Mouse (Mus musculus): ENCODE measurements around the gene Mpzl1.
A peak's percentile ranks its signal among the peaks of the same experiment; 100 is the strongest.

Gene Mpzl1

DNA sequence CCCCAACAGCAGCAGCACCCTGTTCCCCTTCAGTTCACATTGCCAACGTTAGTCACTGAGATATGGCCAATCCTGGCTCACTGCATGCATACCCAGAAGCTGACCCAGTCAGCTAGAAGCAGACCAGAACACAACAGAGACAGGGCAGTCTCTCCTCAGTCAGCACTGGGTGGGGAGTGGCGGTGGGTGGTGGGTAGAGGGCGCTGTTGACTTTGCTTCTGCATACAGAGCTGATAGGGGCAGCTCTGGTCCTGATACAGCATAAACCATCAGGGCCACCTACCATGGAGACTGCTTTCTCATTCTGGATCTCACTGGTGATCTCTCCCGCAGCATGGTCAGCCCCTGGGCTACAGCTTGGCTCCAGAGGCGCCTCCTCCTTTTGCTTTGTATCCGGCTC, 20.7 kb upstream of the Mpzl1 start:
- DNase-seq: peak in 1 of 2 experiments; percentile 32

DNA sequence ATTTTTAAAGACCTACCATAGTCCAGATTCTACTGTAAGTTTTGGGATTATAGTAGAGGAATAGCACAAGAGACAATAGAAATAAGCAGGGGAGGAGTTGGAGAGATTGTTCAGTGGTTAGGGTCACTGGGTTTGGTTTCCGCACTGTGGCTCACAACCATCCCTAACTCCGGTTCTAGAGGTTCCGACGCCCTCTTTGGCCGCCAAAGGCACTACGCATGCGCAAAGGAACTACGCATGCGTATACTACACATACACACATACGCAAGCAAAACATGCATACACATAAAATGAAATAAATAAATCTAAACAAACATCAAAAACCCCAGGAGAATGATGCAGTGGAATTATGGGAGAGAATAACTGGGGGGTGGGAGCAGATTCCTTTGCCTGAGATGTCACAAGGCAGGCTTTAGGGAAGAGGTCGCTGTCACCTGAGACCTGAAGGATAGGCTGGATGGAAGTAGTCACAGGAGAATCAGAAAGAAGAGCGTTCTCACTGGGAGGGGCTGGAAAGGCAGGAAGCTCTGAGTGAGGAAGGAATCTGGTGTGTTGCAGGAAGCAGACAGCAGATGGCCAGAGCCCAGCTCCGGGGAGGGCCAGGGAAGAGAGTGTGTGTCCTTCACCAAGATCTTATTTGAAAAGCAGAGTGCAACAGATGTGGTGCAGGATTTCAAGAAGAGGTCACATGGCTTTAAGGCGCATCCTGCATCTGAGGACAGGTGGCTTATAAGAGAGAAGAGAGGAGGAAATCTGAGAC, 19.0 kb upstream of the Mpzl1 start:
- DNase-seq: no peak

DNA sequence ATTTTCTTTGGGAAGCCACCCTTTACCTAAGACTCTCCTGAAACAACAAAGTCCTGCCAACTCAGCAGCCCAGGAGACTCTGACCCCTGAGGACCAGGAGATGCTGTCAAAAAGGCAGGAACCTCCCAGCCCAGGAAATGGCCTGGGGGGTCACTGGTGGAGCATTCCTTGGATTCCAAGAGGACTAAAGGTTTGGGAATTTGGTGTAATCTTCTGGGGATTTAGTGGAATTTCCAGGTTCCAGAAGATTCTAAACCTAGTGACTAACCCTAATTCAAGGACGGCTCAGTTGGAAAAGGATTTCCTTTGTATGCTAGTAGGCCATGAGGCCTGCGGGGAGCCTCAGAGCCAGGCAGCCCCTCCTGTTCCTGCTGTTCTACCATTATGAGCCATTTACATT, 18.2 kb upstream of the Mpzl1 start:
- DNase-seq: no peak

DNA sequence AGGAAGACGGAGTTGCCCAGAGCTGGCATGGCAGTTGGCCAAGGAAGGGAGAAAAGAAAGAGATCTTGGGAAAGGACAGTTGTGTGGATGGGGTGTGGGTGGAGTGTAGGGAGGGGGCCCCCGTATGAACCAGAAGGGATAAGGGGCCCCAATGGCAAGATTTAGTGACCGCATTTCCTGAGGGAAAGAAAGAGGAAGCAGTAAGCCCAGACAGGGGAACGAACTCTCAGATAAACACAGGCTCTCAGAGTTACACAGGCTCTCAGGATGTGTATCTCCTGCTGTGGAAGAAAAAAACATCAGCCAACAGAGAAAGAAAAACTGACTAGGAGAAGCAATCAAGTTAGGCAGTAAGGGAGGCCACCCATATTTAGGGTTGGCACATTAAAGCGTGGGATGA, 16.8 kb upstream of the Mpzl1 start:
- DNase-seq: no peak

DNA sequence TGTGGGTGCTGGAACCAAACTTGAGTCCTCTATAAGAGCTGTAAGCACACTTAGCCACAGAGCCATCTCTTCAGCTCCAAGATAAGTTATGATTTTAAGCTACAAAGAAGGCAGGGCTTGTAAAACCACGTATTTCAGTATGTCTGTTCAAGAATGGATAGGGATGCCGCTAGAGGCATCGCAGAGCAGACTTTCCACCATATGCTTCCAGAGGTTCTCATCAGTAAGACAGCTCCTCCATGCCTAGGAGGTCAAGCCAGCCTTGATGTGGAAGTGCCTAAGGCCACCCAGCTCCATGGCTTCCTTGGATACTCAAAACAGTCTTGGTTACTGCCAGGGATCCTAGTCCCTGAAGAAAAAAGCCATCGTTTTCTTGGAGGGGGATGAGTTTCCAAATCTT, 10.8 kb upstream of the Mpzl1 start:
- DNase-seq: no peak

DNA sequence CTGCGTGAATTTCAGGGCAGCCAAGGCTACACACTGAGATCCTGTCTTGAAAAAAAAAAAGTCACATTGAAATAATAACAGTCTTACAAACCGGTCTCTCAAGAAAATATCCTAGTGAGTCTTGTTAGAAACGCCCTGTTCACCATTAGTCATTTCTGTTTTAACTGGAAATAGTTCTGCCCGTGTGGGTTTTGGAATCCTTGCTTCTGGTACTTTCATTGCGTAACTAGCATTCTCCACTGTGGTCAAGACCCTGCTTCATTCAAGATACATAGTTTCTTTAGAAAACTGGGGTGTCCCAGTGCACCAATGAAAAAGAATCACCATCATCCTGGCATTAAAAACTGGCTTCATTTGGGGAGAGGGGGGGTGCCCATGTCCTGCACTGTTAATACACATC, 9.4 kb upstream of the Mpzl1 start:
- DNase-seq: no peak

DNA sequence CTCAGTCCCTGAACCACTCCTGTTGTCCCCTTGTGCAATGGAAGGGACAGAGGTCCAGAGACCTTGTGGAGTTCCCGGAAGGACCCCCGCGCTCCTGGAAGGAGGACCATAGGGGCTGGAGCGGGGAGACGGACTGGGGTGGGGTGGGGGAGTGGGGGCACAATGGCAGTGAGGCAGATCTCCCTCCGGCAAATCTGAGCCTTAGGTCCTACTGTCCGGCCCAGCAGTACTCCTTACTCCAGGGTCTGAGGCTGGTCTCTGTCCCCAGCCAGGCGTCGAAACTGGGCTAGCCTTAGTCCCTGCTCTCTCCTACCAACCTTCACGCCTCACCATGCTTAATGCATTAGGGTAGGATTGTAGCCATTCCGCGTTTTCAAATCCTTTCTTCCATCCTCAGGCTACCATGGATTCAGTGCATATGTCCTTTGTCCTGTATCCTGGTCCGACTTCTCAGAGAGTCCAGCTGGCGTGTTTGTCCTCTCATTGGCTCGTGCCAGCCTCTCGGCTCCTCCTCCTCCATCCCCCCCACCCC, 8.5 kb upstream of the Mpzl1 start:
- DNase-seq: peak; percentile 73 to 79

DNA sequence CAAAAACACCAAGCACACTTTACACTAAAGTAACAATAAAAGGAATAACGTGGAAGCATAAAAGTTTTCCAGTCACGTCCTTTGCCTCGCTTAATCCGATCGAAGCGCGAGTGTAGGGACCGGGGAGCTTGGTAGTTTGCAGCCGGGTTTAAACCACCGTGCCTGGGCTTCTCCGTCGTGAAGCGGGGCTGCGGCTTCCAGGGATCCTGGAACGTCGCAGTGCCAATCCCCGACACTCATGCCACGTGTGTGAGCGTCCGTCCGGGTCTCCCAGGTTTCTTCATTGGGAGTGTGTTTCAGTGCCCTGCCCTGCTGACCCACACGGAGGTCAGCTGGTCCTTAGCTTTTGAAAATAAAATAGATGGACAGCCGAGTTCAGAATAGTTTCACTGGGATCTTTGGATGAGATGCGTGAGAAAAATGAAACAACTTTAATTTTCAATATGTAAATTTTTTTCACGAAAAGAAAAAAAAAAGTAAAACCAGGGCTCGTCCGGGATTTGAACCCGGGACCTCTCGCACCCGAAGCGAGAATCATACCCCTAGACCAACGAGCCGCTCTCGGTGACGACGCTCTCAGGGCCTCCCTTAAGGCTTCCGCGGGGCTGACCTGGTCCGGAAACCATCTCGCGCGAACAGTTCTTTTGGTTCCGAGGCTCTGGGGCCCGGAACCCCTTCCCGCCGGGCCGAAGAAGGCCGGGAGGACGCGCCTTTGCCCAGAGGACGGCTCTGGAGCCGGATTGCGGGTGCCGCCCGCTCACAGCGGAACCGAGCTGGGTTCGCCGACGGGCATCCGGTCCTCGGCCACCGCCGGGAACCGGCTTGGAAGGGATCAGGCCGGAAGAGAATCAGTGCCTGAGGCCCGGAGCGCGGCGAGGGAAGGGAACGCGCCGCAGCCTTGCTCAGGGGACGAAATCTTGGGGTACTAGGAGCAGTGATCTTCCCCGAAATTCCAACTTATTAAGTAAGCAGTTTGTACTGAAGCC, 7.7 kb upstream of the Mpzl1 start:
- peak; percentile 88 to 95 for DNase-seq

DNA sequence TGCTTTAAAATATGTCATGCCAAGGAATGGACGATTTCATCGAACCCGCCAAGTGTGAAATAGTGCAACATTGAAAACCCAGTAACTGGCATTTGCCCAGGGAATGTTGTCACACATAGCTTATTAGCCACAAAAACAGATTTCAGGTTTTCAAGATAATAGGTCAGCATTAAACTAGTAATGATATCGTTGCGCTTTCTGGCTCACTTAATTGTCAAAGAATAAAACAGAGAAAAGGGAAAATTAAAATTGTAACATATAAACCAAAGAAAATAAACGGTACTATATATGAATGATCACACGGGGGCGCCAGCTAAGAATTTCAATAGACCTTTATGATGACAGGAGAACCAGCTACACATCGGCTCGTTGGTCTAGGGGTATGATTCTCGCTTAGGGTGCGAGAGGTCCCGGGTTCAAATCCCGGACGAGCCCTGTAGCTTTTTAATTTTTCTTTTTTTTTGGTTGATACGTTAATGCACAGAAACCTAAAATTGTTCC, 7.0 kb upstream of the Mpzl1 start:
- peak; percentile 67 to 84 for DNase-seq

DNA sequence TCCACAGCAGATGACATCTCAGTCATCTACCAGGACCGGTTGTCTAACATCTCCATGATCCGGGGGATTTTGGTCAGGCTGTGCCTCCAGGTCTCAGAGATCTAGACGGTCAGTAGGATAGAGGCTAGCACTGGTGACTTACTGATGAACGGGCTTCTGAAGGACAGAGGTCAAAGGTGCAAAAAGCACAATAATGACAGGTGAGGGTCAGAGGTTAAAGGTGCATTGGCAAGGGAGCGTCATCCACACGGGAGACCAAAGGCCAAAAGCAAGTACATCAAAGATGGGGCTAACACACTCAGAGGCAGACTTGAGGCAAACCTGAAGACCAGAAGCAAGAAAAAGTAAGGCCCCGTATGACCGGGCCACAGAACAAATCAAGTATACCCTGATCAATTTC, 2.0 kb upstream of the Mpzl1 start:
- DNase-seq: no peak

DNA sequence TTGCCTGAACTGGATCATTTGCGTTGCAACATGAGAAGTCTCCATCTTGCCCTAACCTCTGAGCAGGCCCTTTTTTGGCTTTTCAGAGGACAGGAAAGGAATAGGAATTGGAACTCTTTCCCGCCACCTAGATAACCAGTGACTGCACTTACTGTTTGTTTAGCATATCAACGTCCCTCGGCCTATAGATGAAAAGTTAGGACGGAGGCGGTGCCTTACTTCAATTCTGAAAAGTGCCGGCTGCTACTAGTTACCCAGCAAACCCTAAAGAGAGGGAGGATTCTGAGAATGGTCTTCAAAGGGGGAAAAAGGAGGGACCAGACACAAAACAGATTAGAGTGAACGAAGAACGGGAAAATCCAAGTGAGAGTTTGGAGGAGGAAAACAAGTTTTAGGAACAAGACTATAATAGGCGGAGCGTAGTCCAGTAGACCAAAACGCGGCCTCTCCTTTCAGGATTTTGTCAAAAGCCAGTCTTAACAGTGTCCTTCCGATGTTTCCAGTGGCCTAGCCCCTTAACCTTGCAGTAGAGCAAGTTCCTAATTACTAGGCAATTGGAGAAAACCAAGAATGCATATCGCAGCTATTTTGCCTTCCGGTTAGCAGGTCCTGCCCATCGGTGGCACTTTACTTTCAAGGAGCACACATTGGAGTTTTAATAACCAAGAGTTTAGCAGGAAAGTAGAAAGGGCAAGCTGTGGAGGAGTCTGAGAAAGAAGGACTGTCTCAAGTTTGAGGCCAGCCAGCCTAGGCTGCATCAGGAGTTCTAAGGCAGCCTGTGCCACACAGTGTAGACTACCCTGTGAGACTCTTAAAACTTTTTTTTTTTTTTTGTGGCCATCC, 938 bp upstream of the Mpzl1 start:
- DNase-seq: no peak

DNA sequence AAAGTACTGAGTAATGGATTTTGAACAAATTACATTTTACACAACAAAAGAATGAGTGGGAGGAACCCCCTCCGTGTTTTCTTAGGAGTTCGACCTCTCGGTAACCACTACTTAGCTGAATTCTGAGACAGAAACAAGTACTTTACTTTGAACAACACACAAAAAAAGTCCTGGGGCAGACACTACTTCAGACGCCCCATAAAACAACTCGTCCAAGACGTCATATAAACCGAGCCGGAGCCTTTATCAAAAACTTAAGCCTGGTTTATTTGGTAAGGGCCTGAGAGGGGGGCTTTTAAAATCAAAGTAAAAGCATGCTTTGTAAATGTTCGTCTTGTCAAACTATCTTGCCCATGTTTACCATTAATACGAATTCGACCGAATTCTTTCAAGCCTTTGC, 993 bp downstream of the Mpzl1 start:
- no peak for DNase-seq

DNA sequence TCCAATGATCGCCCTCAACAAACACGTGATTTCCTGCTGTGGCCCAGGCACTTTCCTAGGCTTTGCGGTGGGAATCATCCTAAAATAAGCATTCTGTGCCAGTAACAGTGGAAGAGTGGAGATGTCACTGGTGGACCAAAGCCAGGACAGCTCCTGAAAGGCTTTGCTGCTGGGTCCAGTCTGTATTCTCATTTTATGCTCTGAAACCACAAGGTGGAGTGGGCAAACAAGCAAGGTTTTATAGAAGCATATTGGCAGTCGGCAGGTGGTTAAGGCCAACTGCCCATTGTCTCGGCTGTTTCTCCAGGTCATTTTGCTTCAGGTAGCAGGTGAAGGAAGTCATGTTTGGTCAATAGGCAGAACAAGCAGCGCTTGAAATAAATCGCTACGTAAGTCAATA, 3.2 kb downstream of the Mpzl1 start:
- peak; percentile 82 to 86 for DNase-seq

DNA sequence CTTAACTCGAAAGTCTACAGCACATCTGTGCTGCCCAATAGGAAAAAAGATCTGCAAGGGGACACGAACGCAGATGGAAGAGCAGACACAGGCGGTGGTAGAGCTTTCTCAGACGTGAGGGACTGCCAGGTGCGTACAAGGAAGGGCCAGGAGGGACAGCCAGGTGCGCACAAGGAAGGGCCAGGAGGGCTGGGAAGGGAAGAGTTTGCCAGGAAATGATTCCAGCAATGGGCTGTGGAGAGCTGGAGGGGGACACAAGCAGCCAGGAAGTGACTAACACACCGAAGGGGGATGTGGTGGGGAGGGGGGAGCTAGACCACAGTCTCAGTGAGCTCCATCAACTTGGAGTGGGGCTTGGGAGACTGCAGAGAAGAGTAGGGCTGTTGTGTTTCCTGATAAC, 4.4 kb downstream of the Mpzl1 start:
- DNase-seq: peak; percentile 51 to 60

DNA sequence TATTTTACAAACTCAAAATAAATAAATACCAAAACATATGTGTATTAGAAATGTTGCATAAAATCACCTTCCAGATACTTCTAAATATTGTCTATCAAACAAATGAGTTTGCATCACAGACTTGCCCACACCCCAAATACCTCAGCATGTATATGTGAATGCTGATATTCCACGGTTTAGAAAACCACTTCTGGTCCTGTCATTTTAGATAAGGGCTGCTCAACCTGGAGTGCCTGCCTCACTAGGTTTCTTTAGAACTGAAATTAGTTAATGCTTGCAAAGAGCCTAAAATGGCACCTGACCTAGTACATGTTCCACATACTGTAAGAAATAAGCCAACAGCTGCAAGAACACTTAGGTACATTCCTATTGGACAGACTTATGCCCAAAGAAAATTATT, 5.7 kb downstream of the Mpzl1 start:
- no peak for DNase-seq

DNA sequence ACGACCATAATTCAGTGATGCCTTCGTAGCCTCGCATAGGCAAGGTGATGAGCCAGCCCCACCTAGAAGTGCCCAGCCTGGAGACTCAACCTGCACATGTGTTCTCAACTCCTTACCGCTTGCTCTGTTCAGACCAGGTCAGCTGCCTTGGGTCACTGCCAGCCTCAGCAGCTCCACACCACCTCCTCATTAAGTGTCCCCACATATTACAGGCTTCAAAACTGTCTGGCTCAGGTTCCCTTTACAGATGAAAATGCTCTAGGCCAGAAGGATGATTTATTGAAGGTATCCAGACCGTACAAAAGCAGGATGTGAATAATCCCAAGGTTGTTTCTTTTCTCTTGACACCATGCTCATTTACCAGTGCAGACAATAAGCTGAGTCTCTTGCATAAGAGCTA, 8.4 kb downstream of the Mpzl1 start:
- DNase-seq: no peak

DNA sequence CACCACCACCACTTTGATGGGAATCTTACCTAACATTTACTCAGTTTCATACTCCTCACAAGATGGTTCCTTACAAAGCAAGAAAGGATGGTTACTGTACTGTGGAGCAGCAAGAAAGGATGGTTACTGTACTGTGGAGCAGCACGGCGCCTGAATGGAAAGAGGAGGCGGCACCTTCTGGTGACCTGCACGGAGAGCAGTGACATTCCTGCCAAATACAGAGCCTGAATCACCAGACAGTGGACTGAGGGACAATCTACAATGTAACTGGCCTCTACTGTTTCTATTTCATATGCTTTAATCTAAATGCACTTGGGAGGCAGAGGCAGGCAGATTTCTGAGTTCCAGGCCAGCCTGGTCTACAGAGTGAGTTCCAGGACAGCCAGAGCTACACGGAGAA, 9.3 kb downstream of the Mpzl1 start:
- DNase-seq: no peak

DNA sequence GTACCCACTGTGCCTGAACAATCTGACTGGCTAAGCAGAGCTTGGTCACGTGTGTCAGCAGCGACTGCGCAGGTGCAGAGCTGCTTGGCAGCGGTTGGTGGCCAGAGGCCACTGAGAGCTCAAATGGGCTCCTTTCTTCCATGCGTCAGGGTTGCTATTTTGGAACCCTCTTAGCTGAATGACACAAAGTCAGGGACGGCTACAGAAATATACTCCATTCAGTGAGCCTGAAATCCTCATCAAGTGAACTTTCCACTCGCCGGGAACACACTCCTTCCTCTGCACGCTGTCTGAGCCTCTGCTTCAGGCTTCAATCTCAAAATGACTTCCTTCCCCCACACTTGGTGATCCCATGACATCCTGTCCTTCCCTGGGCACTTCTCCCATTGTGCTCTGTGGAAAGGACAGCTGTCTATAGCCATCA, 16.1 kb downstream of the Mpzl1 start:
- DNase-seq: peak; percentile 50 to 55

DNA sequence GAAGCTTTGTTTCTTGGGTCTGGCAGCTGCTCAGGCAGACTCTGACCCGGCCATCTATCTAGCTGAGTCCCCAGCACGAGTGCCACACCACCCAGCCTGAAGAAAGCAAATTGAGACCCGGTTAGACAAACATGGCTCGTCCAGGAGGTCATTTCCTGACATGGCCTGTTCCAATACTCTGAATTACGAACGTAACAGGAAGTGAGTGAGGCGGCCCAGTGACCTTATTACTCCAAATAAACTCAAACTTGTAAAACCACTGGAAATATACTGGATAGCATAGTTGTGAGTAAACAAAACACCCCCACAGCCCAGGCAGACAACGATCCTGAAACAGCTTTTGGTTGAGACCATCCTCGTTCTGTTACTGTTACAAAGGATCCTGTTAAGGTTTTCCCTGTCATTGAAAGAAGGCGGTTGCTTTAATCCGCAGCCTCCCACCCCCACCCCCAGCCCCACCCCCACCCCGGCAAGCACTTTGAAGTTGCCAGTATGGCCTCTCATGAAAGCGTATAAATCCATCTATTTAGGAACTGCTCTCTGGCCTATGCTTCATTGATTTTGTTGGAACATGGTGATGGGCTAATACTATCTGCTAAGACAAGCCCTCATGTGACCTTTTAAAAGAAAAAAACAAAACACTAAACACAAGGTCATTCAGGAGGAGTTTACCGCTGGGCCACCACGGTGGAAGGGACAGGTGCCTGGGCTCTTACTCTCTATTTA, 17.0 kb downstream of the Mpzl1 start:
- no peak for DNase-seq

DNA sequence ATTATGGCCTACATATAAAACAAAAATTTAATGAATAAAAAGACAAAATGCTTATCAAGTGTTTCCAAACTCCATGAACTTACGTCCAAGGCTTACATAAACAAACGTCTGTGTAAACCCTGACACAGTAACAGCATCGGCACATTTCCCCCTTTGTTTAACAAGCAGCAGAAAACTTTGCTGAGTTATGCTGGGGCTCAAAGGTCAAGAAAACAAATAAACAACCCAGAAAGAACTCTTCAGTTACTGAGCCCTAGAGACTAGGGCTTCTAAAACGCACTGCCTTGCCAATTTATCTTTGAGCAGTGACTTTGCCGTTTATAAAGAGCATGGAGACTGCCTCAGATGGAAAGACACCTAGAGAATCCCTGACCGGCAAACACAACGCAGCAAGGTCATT, 17.7 kb downstream of the Mpzl1 start:
- DNase-seq: no peak

DNA sequence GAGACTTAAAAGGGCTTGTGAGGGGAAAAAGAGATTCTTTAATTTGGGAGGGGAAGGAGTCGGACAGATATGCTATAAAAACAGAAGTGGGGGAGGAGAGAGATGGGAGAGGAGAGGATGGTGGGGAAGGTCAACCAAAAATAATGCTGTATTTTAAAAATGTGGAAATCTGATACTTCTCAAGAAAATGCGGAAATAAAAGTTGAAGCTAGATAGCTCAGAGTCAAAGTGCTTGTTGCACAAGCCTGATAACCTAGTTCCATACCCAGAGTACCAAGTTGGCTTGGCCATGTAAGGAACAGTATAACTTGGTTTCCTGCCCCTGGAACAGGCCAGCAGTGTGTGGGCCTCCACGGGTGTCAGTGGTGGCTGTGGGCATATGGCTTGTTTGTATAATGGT, 19.5 kb downstream of the Mpzl1 start:
- no peak for DNase-seq

DNA sequence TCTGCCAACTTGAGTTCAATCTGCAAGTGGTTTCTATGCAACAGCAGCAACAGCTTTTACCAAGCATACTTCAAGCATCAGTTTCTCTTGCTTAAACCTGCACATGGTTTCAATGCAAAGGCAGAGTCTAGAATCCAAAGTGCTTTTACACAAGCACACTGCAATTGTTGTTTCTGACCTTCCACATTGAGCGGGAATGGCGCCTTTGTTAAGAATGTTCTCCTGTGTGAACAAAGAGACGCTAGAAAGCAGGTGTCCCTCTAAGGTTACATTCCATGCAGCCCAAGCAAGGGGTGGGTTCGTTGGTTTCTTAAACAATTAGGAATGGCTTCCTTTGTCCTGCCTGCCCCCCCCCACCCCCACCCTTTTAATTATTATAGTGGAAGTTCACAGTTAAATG, 20.4 kb downstream of the Mpzl1 start:
- no peak for DNase-seq
